Mouse (Mus musculus): ENCODE data around the gene Sdccag8. TPM values are rescaled to one million over a fixed set of nuclear protein-coding genes. Genes with fewer than 3 reads are reported as not detected.
"Not testable (repeated sequence)": the region's sequence is repeated elsewhere in the genome, so short reads cannot be mapped to it uniquely, and the experiment has no call there.

Gene Sdccag8
- total RNA-seq, 4 experiments from 2014 or later, result 3.4 to 5.7 (median 4.1) TPM

DNA sequence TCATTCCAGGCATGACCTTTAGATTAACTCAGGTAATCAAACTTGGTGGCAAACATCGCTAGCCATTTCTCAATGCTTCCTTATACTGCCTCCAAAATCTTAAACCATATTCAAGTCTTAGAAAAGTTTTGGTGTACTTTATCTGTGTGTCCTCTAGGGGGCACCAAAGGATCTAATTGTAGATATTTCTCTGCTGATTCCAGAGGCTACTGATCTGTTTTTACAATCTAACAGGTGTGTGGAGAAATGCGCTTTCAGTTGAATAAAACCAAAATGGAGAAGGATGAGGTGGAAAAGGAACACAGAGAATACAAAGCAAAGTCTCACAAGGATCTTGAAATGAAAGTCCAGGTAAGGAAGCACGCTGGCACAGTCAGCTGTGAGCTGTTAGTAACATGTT is 63.3 kb downstream of the Sdccag8 start:
- peak; percentile 49 for DNase-seq (ENCODE audit: low spot score)

DNA sequence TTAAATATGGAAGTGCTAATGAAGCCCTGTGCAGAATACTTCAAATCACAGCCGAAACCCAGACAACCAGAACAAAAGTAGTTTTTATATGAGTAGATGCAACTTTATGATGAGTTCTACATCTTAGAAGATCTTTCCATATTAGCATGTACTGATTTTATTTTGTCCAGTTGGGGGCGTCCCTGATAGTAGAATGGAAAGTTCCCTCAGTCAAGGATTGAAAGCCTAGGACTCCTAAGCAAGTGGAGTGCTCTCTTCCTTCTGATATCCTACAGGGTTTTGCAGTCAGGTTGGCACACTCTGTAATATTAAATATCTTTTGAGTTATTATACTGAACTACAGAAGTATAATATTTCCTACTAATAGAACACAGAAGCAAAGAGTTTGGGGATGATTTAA is 64.5 kb downstream of the Sdccag8 start:
- DNase-seq (ENCODE audit: low spot score), result no peak

DNA sequence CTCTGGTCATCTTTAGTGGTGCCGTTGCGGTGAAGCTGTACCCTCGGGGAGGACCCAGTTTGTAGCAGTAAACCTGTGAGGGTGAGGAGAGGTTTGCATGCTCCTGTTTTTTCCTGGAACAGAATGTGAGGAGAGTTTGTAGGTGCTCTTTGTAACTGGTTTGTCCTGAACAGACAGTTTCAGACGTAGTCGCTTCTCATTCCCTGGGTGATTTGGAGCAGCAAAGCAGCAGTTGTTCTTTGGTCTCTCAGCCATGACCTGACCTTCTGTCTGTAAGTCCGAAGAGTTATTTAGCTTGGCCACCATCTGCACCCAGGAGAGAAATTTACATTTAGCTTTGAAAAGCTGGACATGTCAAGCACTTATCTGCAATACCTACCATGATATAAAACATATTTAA is 65.2 kb downstream of the Sdccag8 start:
- DNase-seq (ENCODE audit: low spot score), result no peak

GRCm38 (mm10) chr1:176880101-176880500 is 65.6 kb downstream of the Sdccag8 start:
- no peak for DNase-seq (ENCODE audit: low spot score)

- no peak for DNase-seq (ENCODE audit: low spot score)
These were observed 66.5 kb downstream of the Sdccag8 start for GRCm38 (mm10) chr1:176880943-176881342.

GRCm38 (mm10) chr1:176885207-176885933 is 70.9 kb downstream of the Sdccag8 start:
- no peak for DNase-seq (ENCODE audit: low spot score)

DNA sequence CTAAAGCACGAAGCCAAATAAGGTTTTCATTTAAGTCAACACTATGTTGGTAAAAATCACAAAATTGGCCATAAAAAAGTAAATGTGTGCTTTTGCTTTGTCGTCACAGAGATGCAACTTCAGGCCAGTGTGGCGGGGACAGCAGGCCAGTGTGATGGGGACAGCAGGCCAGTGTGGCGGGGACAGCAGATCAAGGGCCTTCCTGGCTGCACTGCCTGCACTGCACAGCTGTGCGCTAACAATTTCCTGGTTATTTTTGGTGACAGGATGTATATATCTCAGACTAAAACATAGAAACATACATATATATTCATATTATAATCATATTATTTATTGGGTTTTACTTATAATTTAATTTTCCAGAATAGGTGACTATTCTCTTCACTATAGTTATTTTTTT is 71.5 kb downstream of the Sdccag8 start:
- DNase-seq (ENCODE audit: low spot score), result no peak

DNA sequence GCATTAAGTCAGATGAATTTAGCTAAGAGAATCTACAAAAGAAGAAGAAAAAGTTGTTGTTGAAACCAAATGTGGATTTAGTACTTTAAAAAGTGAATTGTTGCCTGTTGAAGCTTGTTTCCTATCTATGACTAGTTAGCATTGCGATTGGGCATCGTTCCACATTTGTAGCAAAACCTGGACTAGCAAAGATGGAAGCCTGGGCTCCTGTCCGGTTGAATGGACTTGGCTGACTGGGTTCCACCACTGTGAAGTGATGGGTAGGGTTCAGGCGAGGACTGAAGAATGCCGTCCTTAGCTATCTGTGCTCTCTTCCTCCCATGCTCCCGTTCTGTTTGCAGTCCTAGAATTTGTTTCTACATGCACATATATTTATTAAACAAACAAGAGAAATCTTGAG is 89.3 kb downstream of the Sdccag8 start:
- no peak for DNase-seq (ENCODE audit: low spot score)

DNA sequence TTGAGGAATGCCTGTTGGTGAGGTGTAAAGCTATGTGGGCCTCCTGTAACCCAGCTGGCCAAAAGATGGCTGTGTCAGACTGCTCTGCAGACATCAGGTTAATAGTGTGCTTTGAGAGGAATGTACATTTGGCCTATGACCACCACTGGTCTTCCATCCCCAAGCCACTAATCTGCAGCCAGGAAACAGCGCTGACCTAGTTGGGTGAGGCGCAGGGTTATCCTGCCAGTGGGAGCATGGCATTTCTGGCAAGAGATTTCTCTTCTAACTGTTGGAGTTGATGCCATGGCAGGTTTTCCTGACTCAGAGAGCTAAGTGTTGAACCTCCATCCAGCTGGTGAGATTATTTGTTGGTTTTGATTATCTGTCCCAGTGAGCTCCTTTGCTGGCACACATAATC is 101.5 kb downstream of the Sdccag8 start:
- DNase-seq (ENCODE audit: low spot score), result peak; percentile 4

- no peak for DNase-seq (ENCODE audit: low spot score)
These were observed 105.0 kb downstream of the Sdccag8 start for GRCm38 (mm10) chr1:176919486-176919885.

DNA sequence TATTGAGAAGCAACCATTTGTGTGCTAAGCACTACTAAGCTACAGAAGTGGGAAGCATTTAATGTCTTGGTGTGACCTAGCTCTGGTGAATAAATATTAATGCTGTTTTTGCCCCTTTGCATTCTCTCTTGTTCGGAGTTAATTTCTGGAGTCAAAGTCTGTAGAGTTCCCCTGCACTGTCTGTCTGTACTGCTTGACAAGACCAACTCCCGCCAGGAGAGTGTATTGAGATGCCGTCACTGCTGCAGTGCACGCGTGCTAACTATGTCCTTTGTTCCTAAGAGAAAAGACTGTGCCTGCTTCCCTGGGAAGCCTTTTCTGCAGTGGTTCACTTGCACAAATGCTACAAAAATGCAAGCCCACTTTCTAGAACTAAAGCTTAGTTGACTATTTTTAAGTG is 108.4 kb downstream of the Sdccag8 start:
- DNase-seq (ENCODE audit: low spot score), result no peak

- DNase-seq (ENCODE audit: low spot score), result no peak
These were observed 111.5 kb downstream of the Sdccag8 start for GRCm38 (mm10) chr1:176926009-176926408.

DNA sequence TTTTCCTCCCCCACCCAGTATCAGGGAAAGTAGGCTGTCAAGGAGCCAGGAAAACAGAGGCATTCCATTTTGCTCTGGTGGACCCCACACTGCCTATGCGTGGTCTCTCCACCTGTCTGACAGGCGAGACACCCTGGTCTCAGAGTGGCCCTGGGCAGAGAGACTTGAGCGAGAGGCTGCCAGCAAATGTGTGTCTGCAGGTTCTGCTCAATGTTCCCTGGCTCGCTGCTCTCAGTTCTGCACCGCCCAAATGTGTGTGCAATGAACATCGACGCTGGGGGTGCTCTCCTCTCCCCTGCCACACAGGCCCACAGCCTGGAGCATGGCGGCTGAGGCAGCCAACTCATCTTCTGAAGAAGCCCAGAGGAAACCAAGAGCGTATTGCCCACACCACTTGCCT is 112.9 kb downstream of the Sdccag8 start:
- no peak for DNase-seq (ENCODE audit: low spot score)

DNA sequence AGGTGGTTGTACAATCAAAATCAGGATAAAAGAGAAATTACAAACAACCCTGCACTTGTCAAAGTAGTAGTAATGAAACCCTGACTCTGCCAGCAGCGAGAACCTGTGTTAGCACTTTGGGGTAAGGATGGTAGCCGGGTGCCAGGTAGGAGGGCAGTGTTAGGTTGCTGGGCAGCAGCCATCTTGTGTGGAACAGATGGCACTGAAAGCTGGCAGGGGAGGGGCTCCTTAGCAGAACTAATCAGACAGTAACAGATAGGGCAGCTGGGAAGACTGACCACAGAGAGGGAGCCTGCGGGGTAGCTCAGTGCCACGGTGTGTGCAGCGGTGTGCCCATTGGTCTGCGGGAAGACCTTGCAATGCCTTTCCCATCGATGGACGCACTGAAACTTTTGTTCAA is 115.2 kb downstream of the Sdccag8 start:
- no peak for DNase-seq (ENCODE audit: low spot score)

DNA sequence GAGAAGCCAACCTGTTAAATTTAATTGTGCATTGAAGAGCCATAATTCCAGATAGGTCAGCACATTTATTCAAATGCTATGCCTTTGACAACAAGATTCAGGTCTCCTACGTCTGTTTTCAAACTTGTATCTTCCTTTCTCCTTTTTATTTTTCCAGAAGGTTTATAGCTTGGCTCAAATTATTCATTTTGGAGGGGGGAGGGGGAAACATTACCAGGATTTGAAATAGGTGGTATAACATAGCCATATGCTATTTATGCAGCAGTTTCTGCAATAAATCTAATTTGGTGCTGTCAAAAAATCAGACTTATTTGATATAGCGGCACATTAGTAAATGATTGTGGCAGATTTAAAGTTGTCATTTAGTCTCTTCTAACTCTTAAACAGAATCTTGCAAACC is 116.1 kb downstream of the Sdccag8 start:
- DNase-seq (ENCODE audit: low spot score), result no peak

- no peak for DNase-seq (ENCODE audit: low spot score)
These were observed 116.6 kb downstream of the Sdccag8 start for GRCm38 (mm10) chr1:176930981-176931500.

DNA sequence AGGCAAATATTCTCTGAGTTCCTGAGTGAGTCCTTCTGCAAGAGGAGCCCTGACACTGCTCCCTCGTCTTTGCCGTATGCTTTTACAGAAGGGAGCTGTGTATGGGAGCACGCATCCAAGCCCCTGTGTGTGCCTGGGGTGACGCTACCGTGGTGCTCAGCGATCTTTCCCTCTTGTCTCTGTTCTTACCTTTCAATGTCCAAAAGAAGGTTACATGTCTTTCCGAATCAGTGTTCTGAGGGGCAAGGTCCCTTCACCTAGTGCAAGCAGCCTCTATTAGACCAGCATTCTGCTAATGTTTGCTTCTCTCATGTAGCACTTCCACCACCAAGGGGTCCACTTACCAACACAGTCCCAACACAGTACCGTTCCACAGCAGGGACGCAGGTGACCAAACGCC is 117.1 kb downstream of the Sdccag8 start:
- DNase-seq (ENCODE audit: low spot score), result no peak

DNA sequence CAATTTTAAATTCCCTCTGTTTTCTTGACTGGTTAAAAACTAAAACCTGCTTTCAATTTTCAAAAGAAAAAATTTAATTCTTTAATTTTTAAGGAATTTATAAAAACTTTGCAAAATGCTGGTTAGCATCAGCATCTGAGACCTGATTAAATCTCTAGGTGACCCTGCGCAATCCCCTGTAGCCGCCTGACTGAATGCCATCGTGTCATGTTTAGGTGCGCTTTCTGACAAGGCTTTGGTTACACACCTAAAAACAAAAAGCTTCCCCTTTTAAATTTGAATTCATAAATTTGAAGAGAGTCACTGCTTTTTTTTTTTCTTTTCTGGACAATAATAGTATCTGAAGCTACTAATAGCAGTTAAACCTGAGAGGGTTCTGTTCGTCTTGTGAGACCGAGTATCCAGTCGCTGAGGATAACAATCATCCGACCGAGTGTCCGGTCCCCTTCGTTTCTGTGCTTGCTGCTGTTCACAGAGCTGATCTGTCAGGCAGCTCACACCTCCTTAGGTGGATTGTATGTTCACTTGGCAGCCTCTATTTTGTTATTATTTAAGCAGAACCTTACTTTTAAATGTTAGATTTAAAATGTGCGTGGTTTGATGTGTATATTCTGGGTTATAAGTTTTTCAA is 118.0 kb downstream of the Sdccag8 start:
- no peak for DNase-seq (ENCODE audit: low spot score)

DNA sequence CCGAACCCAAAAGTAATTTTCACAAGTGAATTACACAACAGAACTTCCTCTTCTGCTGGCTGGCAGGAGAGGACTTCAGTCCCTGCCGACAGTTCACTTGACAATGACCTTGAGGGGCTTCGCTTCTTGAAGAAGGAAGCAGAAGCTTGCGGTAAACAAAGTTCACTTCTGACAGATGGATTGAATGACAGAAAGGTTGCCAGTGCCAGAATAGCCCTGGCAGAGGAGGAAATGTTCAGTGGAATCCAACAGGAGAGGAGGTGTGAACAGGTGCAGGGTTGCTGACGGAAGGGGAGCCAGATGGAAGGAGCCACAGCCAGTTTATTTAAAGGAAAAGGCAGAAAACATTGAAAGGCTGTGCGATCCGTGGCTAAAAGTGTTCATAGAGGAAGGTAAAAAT is 118.9 kb downstream of the Sdccag8 start:
- no peak for DNase-seq (ENCODE audit: low spot score)

DNA sequence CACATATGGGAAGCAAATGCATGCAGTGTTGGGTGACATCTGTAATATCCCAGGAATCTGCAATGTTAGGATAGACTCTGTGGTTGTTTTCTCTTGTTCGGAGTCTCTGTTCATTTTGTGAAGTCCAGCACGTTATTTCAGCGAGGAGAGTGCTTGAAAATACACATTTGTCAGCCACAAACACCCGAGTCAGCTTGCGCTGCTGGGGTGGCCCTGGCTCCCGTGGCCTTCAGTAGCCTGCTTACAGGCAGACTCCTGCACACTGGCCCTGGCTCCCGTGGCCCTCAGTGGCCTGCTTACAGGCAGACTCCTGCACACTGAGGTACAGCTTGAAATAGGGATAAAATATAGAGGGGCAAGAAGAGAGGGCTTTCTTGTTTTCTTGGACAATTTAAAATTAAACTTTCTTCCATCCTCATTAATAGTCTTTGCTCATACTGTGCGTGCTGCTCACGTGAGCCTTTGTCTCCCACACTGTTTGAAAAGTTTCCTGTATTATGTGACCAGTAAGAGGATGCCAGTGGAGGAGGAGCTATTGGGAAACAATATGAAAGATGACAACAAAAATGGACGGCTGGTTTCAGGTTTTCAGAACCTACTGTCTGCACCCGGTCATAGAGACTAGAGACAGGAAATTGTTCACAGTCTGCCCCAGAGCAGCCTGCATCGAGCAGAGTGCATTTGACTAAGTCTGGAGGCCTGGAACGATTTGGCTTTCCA is 119.7 kb downstream of the Sdccag8 start:
- DNase-seq (ENCODE audit: low spot score), result no peak

GRCm38 (mm10) chr1:176939901-176940341 is 125.5 kb downstream of the Sdccag8 start:
- DNase-seq (ENCODE audit: low spot score), result no peak

- not testable (repeated sequence) for DNase-seq (ENCODE audit: low spot score)
These were observed 127.0 kb downstream of the Sdccag8 start for GRCm38 (mm10) chr1:176941286-176941990.

All from heart, adult 8-10 months (tissue).